Mouse (Mus musculus) layer of hippocampus, adult 18-20 months (tissue): ENCODE results near the gene Lst1. TPM values are rescaled to one million over a fixed set of nuclear protein-coding genes. Genes with fewer than 3 reads are reported as not detected.
"Not testable (repeated sequence)": the region's sequence is repeated elsewhere in the genome, so short reads cannot be mapped to it uniquely, and the experiment has no call there.

Experiments used
- DNase-seq, 2 experiments: peaks; one replicate each; pipeline ENCODE4 v3.0.0; 2022; ENCODE audit warnings: low spot score in 2 of 2
- long read RNA-seq: library from polyadenylated mRNA; stranded (forward); transcript quantifications from one replicate; pipeline ENCODE4 v2.0.0, GENCODE M21; 2021
- total RNA-seq, 2 experiments: library from RNA; stranded (reverse); gene quantifications; 2 replicates each; pipeline ENCODE4 v1.2.3; 2021

The Lst1 gene
- total RNA-seq, result 1 to 10 TPM; 5.5 to 6.7 TPM
- long read RNA-seq, partial matches to known transcripts, result 1 of 3 reads
- long read RNA-seq, other reads (novel, unspliced or antisense), result 0 of 3 reads

DNA sequence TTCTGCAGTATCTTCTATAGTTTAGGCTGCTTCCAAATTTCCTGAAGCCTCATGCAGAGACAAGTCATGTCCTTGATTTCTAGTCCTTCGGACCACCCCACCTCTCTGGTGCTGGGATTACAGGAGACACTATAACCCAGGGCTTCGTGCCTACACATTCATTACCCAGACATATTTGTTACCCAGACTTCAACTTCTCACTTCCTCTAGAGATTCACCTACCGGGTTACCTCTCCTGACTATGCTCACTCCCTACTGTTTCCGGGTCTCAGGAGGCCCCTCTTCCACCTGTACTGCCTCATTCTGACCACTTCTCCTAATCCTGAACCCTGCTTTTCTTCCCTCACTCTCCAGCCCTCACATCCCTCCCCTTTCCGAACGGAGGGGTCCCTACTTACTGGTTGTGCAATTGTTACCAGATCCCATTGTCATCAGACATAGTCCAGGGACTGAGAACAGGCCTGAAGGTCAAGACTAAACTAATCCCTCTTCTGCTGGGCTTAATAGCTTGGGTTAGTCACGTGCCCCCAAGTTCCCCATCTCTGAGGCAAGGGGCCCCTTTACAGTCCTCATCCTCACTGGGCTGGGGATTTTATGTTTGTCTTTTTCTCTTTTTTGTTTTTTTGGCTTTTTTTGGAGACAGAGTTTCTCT, at the start of gene Lst1:
Lst1 (minus strand) TSS at position 481 of the 652 bp plus-strand sequence.
- no peak for DNase-seq

DNA sequence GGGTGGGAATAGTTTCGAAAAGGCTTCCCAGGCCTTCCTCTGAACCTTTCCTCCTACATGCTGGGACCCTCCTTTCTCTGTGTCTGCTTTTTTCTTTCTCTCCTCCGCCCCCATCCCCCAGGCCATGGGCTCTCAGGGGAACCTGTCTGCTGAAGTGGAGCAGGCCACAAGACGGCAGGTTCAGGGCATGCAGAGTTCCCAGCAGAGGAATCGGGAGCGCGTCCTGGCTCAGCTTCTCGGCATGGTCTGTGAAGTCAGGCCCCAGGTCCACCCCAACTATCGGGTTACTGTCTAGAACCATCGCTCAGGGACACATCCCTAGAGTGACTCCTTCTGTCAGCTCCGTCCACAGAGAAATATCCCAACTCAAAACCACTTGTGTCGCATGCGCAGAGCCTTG, 49.3 kb upstream of the Lst1 start:
- DNase-seq, result no peak

DNA sequence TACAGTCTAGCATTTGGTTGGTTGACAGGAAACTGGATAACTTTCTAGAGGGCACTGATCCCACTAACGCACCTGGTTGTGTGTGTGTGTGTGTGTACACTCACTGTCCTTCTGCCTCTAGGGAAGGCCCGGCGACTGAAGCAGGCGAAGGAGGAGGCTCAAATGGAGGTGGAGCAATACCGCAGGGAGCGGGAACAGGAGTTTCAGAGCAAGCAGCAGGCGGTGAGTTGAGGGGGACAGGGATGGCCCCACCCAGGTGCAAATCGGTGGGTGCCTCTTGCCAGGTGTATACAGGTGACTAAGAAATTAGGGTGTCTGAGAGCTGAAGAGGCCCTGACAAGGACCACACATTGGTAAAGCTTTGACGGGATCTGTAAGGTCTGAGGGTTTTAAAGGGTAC, 48.8 kb upstream of the Lst1 start:
- no peak for DNase-seq

DNA sequence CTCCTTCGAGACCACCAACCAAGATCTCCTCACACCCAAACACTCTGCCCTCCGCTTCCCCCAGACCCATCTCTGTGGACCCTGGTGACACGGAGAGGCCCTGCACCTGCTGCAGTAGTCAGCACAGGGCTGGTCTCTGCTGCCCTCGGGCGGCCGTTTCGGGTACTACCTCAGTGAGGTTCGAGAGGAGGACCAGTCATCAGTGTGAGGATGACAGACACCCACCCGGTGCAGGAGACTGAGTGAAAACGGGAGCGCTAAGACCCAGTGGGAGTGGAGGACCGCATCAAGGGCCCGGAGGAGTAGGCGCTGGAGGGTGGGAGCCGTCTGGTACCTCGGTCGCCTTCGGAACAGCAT, 48.1 kb upstream of the Lst1 start:
- DNase-seq, result peak; percentile 99 to 100

DNA sequence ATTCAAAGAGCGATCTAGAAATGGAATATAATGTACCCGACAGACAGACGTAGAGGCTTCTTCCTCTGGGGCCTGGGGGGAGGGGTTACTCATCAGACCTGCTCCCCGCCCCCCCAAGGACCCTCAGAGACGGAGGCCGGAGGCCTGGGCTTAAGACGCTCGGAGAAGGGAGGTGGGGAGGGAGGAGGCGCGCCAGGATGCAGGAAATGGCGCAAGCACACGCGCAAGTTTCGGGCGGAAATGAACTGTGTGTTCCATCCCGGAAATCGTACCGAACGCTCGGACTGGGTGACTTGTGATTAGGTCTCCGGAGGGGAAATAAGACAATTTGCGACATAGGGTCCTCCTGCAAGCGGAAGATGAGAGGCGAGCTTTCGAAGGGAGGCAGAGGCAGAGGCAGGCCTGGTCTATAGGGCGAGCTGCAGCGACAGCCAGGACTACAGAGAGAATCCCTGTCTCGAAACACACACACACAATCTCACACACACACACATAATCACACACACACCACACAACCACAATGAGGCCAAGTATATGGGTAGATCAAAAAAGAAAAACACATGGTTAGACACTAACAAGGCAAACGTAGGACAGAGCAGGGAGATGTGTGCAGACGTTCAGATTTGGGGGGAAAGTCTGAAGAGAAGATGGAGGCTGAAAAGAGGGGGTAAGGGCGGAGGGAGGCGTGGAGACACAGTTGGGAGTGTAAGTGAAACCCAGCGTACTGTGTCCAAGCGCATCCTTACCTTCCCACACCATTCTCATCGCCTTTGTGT, 47.6 kb upstream of the Lst1 start, which contains the start of gene Nfkbil1:
Nfkbil1 (minus strand) TSS at position 179 of the 776 bp plus-strand sequence.
- peak; percentile 90 to 96 for DNase-seq

DNA sequence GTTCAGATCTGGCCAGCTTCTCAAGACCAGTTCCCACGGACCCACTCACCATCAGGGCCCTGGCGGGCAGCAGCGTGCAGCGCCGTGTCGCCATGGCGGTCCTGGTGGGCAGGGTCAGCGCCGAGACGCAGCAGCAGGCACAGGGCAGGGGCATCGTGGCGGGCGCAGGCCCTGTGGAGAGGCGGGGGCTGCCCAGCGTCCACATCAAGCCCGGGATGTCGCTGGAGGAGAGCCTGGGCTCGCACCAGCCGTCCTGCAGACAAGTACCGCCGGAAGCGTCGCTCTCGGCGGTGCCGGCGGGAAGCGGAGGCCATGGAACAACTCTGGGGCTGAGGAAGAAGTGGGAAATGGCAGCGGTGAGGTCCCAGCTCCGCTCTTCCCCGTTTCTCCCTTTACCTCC, 46.7 kb upstream of the Lst1 start:
- DNase-seq, result no peak

DNA sequence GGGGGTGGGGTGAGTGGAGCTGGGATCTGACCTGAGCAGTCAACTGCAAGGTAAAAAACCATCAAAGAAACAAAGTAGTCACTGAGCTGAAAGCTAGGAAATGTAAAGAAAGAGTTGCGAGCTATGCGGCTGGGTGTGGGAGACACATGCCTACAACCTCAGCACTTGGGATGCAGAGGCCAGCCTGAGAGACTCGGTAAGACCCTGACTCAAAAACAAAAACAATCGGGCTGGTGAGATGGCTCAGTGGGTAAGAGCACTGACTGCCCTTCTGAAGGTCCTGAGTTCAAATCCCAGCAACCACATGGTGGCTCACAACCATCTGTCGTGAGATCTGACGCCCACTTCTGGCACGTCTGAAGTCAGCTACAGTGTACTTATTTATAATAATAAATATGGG, 45.9 kb upstream of the Lst1 start:
- DNase-seq, result not testable (repeated sequence)

DNA sequence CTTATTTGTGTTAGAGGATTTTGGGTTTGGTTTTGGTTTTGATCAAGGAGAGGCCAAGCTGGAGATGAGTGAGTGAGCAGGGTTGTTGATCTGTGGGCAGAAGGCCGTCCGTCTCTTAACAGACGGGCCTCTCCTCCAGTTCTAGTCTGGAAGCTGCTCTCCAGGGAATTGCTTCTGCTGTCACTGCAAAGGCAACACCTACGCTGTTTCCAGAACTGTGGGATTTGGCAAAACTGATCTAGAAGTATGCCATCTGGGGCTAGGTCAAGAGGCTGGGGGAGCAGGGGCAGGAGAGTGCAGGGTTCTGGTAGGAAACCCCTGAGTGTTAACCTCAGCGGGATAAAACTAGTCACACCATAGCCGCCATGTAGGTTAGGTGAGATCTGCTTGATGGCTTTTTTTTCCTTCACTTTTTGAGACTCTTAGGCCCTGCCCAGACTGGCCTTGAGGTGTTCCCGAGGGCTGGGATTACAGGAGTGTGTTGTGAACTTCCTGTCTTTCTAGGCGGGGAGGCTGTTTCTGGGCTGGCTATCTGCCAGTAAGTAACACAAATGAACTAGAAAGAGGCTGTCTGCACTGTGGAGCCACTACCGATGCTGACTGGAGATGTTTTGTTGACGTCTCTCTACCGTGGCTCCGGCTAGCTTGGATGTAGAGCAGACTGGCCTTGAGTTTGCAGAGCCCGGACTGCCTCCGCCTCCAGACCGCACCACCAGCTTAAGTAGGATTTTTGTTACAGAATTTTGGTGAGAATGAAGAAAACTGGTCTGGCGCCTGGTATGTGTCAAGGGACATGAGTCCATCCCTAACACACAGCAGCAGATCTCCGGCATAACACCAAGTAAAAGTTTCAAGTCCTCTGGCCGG, 45.1 kb upstream of the Lst1 start, which contains the start of gene Atp6v1g2:
Atp6v1g2 (plus strand) TSS at position 547 of the 867 bp plus-strand sequence.
- peak in 1 of 2 experiments; percentile 64 for DNase-seq

DNA sequence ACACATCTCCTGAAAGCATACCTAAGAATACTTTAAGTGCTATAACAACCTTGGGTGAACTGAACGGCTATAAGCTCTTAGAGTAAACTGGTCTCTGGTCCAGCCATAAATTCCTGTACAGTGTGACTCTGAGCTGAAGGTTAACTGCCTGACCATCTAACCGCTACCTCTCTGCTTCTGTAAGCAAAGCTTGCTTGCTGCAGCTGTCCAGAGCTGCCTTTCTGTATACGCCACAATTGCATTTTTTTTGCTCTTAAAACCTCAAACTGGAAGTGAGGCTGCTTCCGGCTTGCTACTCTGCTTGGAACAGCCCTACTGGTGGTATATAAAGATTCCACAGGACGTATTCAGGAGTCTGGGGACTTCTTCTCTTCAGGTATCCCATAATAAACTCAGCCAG, 44.4 kb upstream of the Lst1 start:
- no peak for DNase-seq

DNA sequence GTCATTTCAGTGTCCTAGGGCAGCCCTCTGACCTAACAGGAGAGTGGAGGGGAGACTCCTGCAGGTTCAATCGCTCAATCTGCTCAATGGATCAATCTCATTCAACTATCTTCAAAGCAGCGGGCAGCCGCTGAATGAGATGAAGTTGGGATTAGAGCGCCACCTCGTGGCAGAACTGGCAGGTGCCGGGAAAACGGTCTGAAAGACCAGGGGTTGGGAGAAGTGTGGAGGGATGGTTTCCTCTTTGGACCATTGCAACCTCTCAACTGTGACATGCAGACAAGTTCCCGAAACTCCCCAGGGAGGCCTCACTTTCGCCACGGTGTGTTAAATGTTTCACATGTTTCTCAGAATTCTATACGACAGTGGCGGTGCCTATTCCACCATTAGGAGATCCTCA, 43.8 kb upstream of the Lst1 start:
- peak; percentile 64 to 89 for DNase-seq

DNA sequence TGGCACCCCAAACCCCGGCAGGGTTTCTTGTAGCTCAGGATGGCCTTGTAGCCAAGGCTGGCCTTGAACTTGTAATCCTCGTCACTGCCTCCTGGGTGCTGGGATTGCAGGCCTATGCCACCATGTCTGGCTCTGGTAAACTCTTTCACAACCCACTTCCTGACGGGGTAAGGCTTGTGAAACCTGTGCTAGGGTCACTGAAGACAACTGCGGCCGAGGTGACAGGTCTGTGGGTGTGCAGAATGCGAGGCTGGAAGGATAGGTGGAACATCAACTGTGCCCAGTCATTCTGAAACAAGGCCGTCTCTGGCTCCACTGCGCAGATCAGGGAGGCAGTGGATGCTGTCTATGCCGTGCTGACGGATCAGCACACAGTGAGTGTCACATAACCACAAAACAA, 42.8 kb upstream of the Lst1 start:
- DNase-seq, result no peak

DNA sequence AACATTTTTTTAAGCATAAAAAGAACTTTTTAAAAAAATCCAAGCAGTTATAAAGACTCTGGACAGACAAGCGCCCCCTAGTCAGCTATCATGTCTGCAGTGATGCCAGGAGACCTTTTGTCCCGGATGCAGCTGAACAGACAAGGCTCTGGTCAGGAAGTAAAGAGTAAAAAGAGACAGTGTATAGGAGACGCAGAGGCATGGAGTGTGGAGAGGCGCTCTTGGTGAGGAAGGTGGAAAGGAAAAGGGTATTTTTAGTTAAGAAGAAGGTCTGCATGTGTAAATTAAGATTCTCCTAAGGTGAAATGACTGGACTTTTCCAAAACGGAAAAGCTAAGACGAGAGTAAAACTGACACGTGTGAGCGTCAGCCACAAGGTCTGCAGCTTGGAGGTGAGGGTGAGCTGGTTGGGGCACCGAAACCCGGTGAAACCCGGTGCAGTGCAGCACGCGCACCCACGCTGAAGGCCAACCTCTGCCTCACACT, 38.4 kb upstream of the Lst1 start:
- no peak for DNase-seq

DNA sequence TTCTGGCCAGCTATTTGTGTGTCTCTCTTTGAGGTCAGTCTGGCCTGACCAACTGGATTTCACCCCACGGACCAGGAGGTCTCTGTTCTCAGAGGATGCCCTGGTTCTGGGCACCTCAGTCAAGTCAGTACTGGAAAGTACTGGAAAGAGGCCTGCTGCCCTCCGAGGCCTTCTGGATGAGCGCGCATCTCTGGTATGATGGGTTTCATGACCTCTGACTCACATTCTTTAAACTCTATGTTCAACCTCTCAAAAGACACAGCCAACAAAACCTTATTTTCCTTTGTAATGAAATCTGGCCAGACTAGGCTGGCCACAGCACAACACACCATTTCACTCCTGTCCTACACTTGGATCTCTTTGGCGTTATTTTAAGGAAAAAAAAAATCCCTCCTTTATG, 37.2 kb upstream of the Lst1 start:
- no peak for DNase-seq

DNA sequence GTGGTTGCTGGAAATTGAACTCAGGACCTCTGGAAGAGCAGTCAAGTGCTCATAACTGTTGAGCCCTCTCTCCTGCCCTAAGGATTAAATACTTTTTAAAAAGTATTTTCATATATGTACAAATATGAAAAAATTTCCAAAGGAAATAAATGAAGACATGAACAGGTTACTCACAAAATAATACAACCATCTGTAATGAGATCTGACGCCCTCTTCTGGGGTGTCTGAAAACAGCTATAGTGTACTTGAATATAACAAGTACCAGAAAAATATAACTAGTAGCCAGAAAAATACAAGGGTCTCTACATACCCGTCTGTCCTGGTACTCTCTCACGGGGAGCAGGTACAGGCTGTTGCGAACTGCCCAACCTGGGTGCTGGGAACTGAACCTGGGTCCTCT, 36.4 kb upstream of the Lst1 start:
- DNase-seq, result no peak

DNA sequence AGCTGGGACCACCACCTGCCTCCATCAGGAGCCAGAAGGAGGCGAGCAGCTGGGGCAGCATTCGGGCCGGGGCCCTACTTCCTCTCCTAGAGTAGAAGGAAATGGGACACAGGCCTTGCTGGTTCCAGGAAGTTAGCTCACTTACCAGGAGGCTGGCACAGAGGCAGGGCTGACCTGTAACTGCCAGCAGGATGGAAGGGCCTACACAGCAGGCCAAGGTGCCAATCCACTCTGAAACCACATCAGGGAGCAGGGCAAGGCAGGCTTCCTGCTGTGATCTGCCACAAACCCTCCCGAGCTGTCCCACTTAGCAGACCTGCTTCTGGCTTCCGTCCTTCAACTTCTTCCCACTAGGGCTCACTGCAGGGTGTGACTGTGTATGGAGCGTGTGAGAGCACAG, 34.1 kb upstream of the Lst1 start:
- DNase-seq, result no peak

DNA sequence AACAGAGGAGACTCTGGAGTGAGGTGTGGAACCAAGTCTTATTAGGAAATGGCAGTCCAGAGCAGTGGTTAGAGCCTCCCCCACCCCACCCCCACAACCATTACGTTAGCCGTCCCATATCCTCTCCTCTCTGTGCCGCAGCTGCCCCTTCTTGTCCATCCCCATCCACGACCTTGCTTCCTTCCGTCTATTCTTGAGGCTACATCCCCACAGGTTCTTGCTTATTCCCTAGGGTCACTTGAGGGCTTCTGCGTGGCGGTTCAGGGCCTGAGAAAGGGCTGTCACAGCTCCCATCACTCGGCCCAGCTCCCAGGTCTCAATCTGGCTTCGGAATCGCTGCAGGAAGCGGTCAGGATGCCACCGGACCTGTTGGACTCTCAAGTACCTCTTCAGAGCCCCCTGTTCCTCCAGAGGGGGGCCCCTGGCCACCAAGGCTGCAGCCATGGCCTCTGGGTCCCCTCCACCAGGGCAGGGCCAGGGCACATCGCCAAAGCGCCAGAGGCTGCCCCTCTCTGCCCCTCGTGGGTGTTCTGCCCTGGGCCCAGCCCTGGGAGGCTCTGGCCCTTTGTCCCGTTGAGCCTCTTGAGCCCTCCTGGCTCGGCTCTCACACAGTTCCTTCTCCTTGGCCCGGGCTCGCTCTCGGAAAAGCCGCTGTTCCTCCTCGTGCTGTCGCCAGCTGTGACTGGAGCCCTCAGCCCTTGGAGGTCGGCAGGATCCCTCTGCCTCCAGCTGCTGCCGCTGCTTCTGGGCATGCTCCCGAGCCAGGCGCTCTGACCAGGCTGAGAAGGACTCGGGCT, 32.1 kb upstream of the Lst1 start, which contains the start of gene Gm16181:
Gm16181 (plus strand) TSS at position 679 of the 797 bp plus-strand sequence.
- no peak for DNase-seq

DNA sequence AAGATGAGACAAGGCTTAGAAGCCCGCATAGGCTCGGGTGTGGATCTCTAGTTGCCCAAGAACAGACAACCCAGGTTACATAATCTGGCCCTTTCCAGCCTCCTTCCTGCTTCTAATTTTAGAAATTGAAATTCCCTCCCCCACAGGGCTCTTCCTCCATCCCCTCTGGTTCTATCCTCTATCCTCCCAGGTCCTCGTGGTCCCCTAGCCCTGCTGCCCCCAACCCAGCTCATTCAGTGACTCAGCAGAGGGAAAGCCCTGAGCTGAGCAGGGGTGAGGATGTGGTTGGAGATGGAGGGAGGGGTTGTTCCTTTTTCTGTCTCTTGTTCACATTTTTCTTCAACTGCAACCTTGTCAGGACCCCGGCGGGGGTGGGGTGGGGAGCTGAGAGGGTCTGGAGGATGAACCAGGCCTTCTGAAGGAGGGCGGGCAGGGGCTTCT, 31.4 kb upstream of the Lst1 start:
- peak in 1 of 2 experiments; percentile 33 for DNase-seq

DNA sequence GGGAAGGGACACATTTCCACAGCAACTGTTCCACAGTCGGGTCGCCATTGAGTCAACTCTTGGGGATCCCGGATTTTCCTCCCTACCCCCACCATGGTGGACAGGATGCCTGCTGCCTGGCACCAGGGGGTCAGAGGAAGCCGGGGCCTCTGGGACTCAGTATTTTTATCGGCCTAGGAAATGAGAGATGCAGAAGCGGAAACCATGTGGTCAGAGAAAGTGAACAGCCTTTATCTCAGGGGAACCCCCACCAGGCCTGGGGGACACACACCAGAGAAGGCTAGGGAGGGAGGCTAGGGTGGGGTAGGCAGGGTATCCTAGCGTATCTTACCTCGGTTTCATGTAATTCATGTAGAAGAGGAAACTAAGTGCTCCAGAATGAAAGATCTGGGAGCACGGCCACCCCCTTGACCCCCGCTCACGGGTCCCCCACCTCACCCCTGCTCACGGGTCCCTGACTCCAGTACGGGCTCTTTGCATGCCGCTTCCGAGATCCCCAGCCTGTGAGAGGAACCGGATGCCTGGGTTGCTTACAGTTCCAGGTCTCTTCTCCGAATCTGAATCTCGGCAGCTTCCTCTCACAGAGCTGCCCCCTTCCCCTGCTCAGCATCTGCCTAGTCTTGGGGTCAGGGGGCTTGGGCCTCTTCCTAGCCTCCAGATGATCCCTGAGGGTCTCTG, 30.4 kb upstream of the Lst1 start:
- no peak for DNase-seq

DNA sequence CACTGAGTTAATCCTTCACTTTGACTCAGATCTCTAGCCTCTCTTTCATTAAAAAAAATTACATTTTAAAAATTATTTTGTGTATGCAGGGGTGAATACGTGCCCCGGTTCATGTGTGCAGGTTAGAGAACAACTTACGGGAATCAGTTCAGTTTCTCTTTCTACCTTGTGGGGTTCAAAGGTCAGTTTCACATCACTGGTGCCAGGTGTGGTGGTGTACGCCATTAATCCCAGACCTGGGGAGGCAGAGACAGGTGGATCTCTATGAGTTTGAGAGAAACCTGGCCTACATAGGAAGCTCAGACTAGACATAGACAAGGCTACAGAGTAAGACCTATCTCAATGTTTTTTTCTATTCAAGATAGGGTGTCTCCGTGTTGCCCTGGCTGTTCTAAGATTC, 24.8 kb upstream of the Lst1 start:
- no peak for DNase-seq

DNA sequence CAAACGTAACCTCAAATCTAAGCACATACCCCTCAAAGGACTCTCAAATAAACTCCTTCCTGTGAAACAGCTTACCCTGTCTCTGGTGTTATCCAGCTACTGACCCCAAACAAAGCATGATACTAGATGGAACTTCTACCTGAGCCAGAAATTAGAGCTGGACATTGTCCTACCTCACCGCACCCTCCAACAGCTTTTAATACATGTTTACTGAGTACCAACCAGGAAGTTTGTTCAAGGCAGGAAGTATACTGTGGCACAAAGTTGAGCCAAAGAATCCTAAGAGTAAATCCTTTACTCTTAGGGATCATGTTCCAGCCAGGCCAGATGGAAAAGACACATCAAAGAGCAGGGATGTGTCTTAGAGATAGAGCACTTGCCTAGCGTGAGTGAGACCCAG, 22.4 kb upstream of the Lst1 start:
- DNase-seq, result no peak
